8 mouse cellular contexts compared by ENCODE assay signal in the genomic region with DNA sequence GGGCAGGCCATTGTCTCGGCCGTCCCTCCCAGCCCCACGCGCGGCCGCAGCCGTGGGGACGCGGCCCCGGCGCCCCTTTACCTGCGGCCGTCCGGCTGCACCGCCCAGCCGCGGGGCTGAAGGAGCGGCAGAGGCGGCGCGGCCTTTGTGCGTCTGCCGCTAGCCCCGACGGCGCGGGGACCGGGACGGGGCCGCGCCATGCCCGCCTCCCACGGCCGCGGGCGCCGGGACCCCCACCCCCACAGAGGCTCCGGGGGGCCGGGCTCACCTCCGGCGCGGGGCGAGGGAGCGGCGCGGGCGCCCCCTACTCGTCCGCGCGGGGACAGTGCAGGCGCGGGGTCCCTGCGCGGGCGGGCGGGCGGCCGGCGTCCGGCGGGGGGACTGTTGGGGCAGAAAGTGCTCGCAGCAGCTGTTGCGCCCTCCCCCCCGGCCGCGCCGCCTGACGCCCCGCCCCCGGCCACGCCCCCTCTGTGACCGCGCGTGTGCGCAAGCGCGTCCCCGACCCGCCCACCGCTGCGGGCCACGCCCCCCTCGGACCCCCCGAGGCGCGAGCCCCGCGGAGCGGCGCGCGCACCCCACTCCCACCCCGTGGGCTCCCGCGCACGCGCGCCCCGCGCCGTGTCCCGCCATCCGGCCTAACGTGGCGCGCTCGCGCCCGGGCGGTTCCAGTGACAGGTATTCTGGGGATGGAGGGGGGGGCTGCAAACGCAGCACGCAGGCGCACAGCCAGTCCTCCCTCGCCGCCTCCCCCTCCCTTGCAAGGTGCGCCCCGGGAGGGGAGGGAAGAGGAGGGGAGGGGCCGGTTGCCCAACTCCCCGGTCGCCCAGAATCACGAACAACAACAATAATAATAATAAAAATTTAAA. TPM values are rescaled to one million over a fixed set of nuclear protein-coding genes. Genes with fewer than 3 reads are reported as not detected.
DNase-seq lines count a peak whose midpoint lies in the region; ATAC-seq and TF ChIP-seq lines count a peak whose summit lies in the region.

No protein-coding gene starts in this region.

- TF ChIP-seq EP300 in MEL (IDR thresholded peaks at IDR 0.05; ENCODE audit: low read depth in 1 of 2, low read length in 2 of 2): no peak

- H3K79me2 ChIP-seq in MEL (ENCODE audit: control insufficient read depth, insufficient read depth, low read length, poor library complexity): peaks cover 53% of the 10 kb centered on the region

- peak in 1 of 3 experiments; percentile 31; a peak in 1 of 6 replicates for TF ChIP-seq CTCF in MEL (IDR thresholded peaks at IDR 0.05 in 2 of 3, conservative IDR thresholded peaks at IDR 0.05 in 1 of 3; ENCODE audit: control insufficient read depth in 1 of 3, insufficient read depth in 1 of 3, low read depth in 2 of 3, low read length in 3 of 3, poor library complexity in 1 of 3, severe bottlenecking in 1 of 3)

- no peaks in the 10 kb centered on the region for H3K9me3 ChIP-seq in MEL (replicated peaks; ENCODE audit: insufficient read depth, low read length)
- H3K9me3 ChIP-seq in hindbrain, embryonic 13.5 days: no peaks in the 10 kb centered on the region

- peak overlapping the region; percentile 70 for H3K4me2 ChIP-seq in hindbrain, embryonic 13.5 days

- DNase-seq in MEL (ENCODE audit: low read depth, low spot score): peak; percentile 74
- peak; percentile 14 for DNase-seq in cerebellum, adult 9-11 months
- peak; percentile 37 to 59 for DNase-seq in frontal cortex, postnatal 25 days (ENCODE audit: low spot score in 2 of 2)
- DNase-seq in left cerebral cortex, adult 11 months (ENCODE audit: low spot score): peak; percentile 53
- DNase-seq in lung, postnatal 4 days: peak; percentile 88 to 93
- DNase-seq in retina, postnatal 7 days (ENCODE audit: low read depth, low spot score): peak; percentile 89
- peak; percentile 75 to 76 for DNase-seq in urinary bladder, adult 18-20 months (ENCODE audit: low spot score in 2 of 2)

- no peak for TF ChIP-seq RAD21 in MEL (IDR thresholded peaks at IDR 0.05; ENCODE audit: low read depth, low read length)

- TF ChIP-seq POLR2A in MEL (IDR thresholded peaks at IDR 0.05; ENCODE audit: control insufficient read depth in 1 of 2, insufficient read depth in 1 of 2, low read depth in 1 of 2, low read length in 2 of 2, poor library complexity in 1 of 2): peak in 1 of 2 experiments; percentile 18; a peak in 3 of 4 replicates

- peaks cover 26 to 33% of the 10 kb centered on the region in 2 experiments for H3K4me1 ChIP-seq in MEL (ENCODE audit: control insufficient read depth in 1 of 2, insufficient read depth in 2 of 2, low read length in 2 of 2)
- H3K4me1 ChIP-seq in hindbrain, embryonic 13.5 days (replicated peaks): peaks cover 56% of the 10 kb centered on the region

- peak overlapping the region; percentile 74 to 84 for H3K4me3 ChIP-seq in MEL (ENCODE audit: control insufficient read depth in 1 of 2, insufficient read depth in 1 of 2, low read depth in 2 of 2, low read length in 2 of 2)
- H3K4me3 ChIP-seq in hindbrain, embryonic 13.5 days: peak overlapping the region; percentile 80

- peak overlapping the region; percentile 67 for H3K27ac ChIP-seq in MEL (ENCODE audit: control insufficient read depth, low read depth, low read length)
- H3K27ac ChIP-seq in hindbrain, embryonic 13.5 days: peak overlapping the region; percentile 83

- peaks cover 2 to 50% of the 10 kb centered on the region in 2 experiments; a peak in 2 of 4 replicates for H3K36me3 ChIP-seq in MEL (ENCODE audit: control insufficient read depth in 1 of 2, insufficient read depth in 2 of 2, low read length in 2 of 2)
- H3K36me3 ChIP-seq in hindbrain, embryonic 13.5 days: no peaks in the 10 kb centered on the region

- under 1% methylated on average over 53 of the region's 122 CpGs for WGBS in hindbrain, embryonic 13.5 days

- peak; percentile 90 for ATAC-seq in hindbrain, embryonic 13.5 days (ENCODE audit: low FRiP score)

- no peaks in the 10 kb centered on the region for H3K27me3 ChIP-seq in MEL (ENCODE audit: control insufficient read depth in 1 of 2, insufficient read depth in 2 of 2, low read length in 2 of 2)
- peaks cover 5% of the 10 kb centered on the region; the same call in 1 of the 2 replicates for H3K27me3 ChIP-seq in hindbrain, embryonic 13.5 days

- peak overlapping the region; percentile 76 for H3K9ac ChIP-seq in MEL (ENCODE audit: control insufficient read depth, low read depth, low read length, poor library complexity, severe bottlenecking)
- H3K9ac ChIP-seq in hindbrain, embryonic 13.5 days: peak overlapping the region; percentile 89

TF ChIP-seq in MEL, 35 proteins besides CTCF, POLR2A, EP300 and RAD21:
- peak; percentile 89 for TF ChIP-seq MAZ (IDR thresholded peaks at IDR 0.05; ENCODE audit: low read depth, low read length)
- TF ChIP-seq NELFE (IDR thresholded peaks at IDR 0.05; ENCODE audit: low read depth, low read length): peak; percentile 23; the same call in 1 of the 2 replicates
- TF ChIP-seq NRF1 (IDR thresholded peaks at IDR 0.05; ENCODE audit: insufficient read depth, low read depth, low read length, poor library complexity, severe bottlenecking): peak; percentile 75
- TF ChIP-seq MAX (IDR thresholded peaks at IDR 0.05; ENCODE audit: low read length): peak; percentile 16; the same call in 1 of the 2 replicates
- no peak for TF ChIP-seq ZC3H11A (IDR thresholded peaks at IDR 0.05; ENCODE audit: low read depth, low read length)
- TF ChIP-seq ETS1 (IDR thresholded peaks at IDR 0.05; ENCODE audit: low read depth, low read length): no peak
- no peak for TF ChIP-seq SMC3 (IDR thresholded peaks at IDR 0.05; ENCODE audit: low read depth, low read length)
- no peak for TF ChIP-seq TBP (IDR thresholded peaks at IDR 0.05; ENCODE audit: low read depth, low read length)
- TF ChIP-seq MYC (IDR thresholded peaks at IDR 0.05; ENCODE audit: low read depth, low read length): no peak
- TF ChIP-seq SIN3A (IDR thresholded peaks at IDR 0.05; ENCODE audit: low read length): peak; percentile 38; the same call in 1 of the 2 replicates
- no peak for TF ChIP-seq BHLHE40 (IDR thresholded peaks at IDR 0.05; ENCODE audit: borderline replicate concordance, low read depth, low read length)
- no peak for TF ChIP-seq JUND (IDR thresholded peaks at IDR 0.05; ENCODE audit: low read depth, low read length)

RNA-seq across cellular contexts. Expression of gene Zfp217, which starts 16.9 kb away (rescaled TPM):
- 21.7 and 29.3 TPM in 2 replicates for total RNA-seq in MEL (2012; rRNA removed)
- 10 to 100 TPM; 25.5 to 34.9 TPM for polyA plus RNA-seq in MEL (2012; ENCODE audit: insufficient read depth in 1 of 2, insufficient read length in 2 of 2, low read depth in 1 of 2, low replicate concordance in 2 of 2, missing spikeins in 1 of 2)
- polyA plus RNA-seq in hindbrain, embryonic 13.5 days (2015; fragmentation: Nextera tagmentation; extraction: Ambion mirVana): 1.9 and 2.3 TPM in 2 replicates

Comparison
In these comparisons a context has a peak if more than half of its experiments do, and no peak if none do; other contexts are left out.
1. Peak in every context shown above with its lines: DNase-seq, ATAC-seq, H3K4me3 ChIP-seq and H3K27ac ChIP-seq.
2. DNase-seq: peak in every context shown above with its lines; median percentile 90 in lung, postnatal 4 days; 89 in retina, postnatal 7 days; 76 in urinary bladder, adult 18-20 months; 74 in MEL; 53 in left cerebral cortex, adult 11 months; 48 in frontal cortex, postnatal 25 days; 14 in cerebellum, adult 9-11 months.